Mouse (Mus musculus) heart, embryonic 16.5 days (tissue): ENCODE measurements at regions not wholly inside any gene's neighbourhood (a gene's known extent, or its start where the extent isn't known, plus 50 kb on each side); places are given as distances from the start of the nearest gene placed in this dataset.

Source experiments
- ATAC-seq: fragments of 200-750 bp; cut with Nextera tagmentation; replicated peaks from 2 replicates; pipeline ENCODE4 v1.8.0; 2017; ENCODE audit warnings: moderate number of reproducible peaks; ENCODE audit not compliant: insufficient read depth, low FRiP score; ENCODE audit errors: extremely low read depth
- H3K27ac ChIP-seq: fragments of 300-500 bp; sonication (generic); 2 replicates; pipeline ENCODE4 v1.5.1; 2014; ENCODE audit warnings: mild to moderate bottlenecking, low read length, control low read depth, moderate library complexity
- H3K27me3 ChIP-seq: fragments of 300-500 bp; sonication (generic); 2 replicates; pipeline ENCODE4 v1.6.1; 2014; ENCODE audit warnings: low read length, mixed read lengths; ENCODE audit not compliant: control insufficient read depth, insufficient read depth
- H3K36me3 ChIP-seq: fragments of 300-500 bp; sonication (generic); 2 replicates; pipeline ENCODE4 v1.6.1; 2014; ENCODE audit not compliant: control insufficient read depth, insufficient read depth
- H3K4me1 ChIP-seq: fragments of 300-500 bp; sonication (generic); 2 replicates; pipeline ENCODE4 v1.6.1; 2014; ENCODE audit warnings: low read length, mixed read lengths; ENCODE audit not compliant: control insufficient read depth, insufficient read depth
- H3K4me2 ChIP-seq: fragments of 300-500 bp; sonication (generic); 2 replicates; pipeline ENCODE4 v1.6.1; 2014; ENCODE audit warnings: low read depth, mild to moderate bottlenecking, control low read depth, low read length
- H3K4me3 ChIP-seq: fragments of 300-500 bp; sonication (generic); 2 replicates; pipeline ENCODE4 v1.5.1; 2014; ENCODE audit warnings: mild to moderate bottlenecking, control low read depth, low read length
- H3K9ac ChIP-seq: fragments of 300-500 bp; sonication (generic); 2 replicates; pipeline ENCODE4 v1.6.1; 2014; ENCODE audit warnings: low read length, control low read depth
- H3K9me3 ChIP-seq: fragments of 300-500 bp; sonication (generic); replicated peaks from 2 replicates; pipeline ENCODE4 v1.6.1; 2016; ENCODE audit warnings: low read length; ENCODE audit not compliant: control insufficient read depth
- WGBS: fragments of 180-500 bp; shearing (Covaris S2); extraction: QIAGEN DNeasy Blood & Tissue Kit; methylation state at CpG from one replicate; pipeline ENCODE4 v1.1.7; 2014; 5-methylcytosine and 5-hydroxymethylcytosine counted together

GRCm38 (mm10) chr13:80689871-80690270 lies 193.3 kb upstream of the Arrdc3 start:
- H3K4me2 ChIP-seq = no peak overlapping the region
- H3K36me3 ChIP-seq = no peaks in the 10 kb centered on the region
- no peak for ATAC-seq
- no peaks in the 10 kb centered on the region for H3K27me3 ChIP-seq
- H3K27ac ChIP-seq = no peak overlapping the region
- no peak overlapping the region for H3K9ac ChIP-seq
- H3K9me3 ChIP-seq = no peaks in the 10 kb centered on the region
- no peaks in the 10 kb centered on the region for H3K4me1 ChIP-seq
- H3K4me3 ChIP-seq = no peak overlapping the region

GRCm38 (mm10) chr13:80690654-80691386 lies 192.4 kb upstream of the Arrdc3 start:
- H3K4me3 ChIP-seq = no peak overlapping the region
- no peaks in the 10 kb centered on the region for H3K4me1 ChIP-seq
- no peak overlapping the region for H3K9ac ChIP-seq
- WGBS = 54% methylated on average over 4 of the region's 4 CpGs
- peak overlapping the region; percentile 31; the same call in 1 of the 2 replicates for H3K27ac ChIP-seq
- H3K36me3 ChIP-seq = no peaks in the 10 kb centered on the region
- no peaks in the 10 kb centered on the region for H3K27me3 ChIP-seq
- no peaks in the 10 kb centered on the region for H3K9me3 ChIP-seq
- ATAC-seq = no peak
- no peak overlapping the region for H3K4me2 ChIP-seq

- no peak overlapping the region for H3K27ac ChIP-seq
- no peak overlapping the region for H3K4me3 ChIP-seq
- WGBS = 48% methylated on average over 1 of the region's 1 CpGs
- no peak for ATAC-seq
- no peaks in the 10 kb centered on the region for H3K36me3 ChIP-seq
- H3K9ac ChIP-seq = no peak overlapping the region
- H3K9me3 ChIP-seq = no peaks in the 10 kb centered on the region
- H3K4me1 ChIP-seq = no peaks in the 10 kb centered on the region
- H3K4me2 ChIP-seq = no peak overlapping the region
- no peaks in the 10 kb centered on the region for H3K27me3 ChIP-seq
These were observed 187.5 kb upstream of the Arrdc3 start for GRCm38 (mm10) chr13:80695549-80696150.

DNA sequence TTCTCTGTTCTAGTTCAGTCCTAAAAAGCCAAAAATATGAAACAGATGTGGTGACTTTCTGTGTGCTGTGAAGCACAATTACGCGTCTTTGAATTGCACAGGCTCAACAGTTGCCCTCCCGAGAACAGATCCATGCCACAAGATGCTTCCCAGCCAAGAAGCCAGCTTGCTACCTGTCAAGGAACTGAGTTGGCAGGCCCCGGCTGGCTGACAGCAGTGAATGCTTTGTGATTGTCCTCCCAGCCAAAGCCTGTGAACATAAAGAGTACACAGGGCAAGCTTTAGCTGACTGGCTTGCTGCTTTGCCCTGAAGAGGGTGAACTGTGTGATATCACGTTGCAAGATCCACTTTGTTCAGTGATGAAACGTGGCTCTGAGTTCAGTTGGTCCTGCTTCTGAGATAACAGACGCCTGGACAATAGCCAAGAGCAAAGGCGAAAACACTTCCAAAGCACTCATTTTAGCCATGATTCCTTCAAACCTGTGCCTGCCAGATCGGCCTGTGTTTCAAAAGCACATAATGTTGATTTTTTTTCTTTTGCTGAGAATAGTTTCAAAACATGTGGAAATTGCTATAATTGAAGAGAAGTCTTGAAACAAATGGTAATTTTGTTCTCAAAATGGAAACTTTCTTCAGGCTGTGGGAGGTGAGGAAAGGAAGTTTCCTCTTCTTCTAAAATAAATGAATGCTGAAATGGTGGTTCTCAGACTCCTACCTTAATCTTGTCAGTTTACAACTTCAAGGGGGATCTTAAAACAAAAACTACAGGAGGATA lies 173.5 kb upstream of the Arrdc3 start:
- Histone ChIP-seq H3K9ac (no peak overlapping the region), H3K27ac (no peak overlapping the region), H3K4me1 (peaks cover 5% of the 10 kb centered on the region), H3K4me3 (no peak overlapping the region), H3K27me3 (no peaks in the 10 kb centered on the region), H3K9me3 (no peaks in the 10 kb centered on the region), H3K4me2 (no peak overlapping the region), H3K36me3 (no peaks in the 10 kb centered on the region)
- WGBS = 26% methylated on average over 9 of the region's 9 CpGs
- no peak; the same call in 1 of the 2 replicates for ATAC-seq

DNA sequence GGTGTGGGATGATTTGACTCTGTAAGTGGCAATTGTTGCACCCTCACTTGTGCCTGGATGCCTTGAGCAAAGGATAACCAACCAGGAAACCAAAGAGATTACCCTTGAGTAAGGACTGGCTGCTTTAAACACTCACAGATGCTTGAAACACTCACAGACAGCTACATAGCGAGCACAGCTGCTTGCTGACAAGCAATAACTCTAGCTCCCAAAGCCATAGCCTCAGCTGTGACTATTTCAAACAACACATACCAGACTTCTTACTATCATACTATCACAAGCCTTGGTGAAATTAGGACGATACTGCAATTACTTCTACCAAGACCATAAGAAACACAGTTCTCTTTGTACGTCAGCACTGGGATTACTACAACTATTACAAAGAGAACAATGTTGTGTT lies 163.9 kb upstream of the Arrdc3 start:
- no peak overlapping the region for H3K4me2 ChIP-seq
- H3K27ac ChIP-seq = no peak overlapping the region
- no peaks in the 10 kb centered on the region for H3K27me3 ChIP-seq
- no peaks in the 10 kb centered on the region for H3K36me3 ChIP-seq
- no peak overlapping the region for H3K9ac ChIP-seq
- no peak for ATAC-seq
- no peak overlapping the region for H3K4me3 ChIP-seq
- no peaks in the 10 kb centered on the region for H3K4me1 ChIP-seq
- whole genome bisulfite sequencing = 56% methylated on average over 3 of the region's 3 CpGs
- no peaks in the 10 kb centered on the region for H3K9me3 ChIP-seq

DNA sequence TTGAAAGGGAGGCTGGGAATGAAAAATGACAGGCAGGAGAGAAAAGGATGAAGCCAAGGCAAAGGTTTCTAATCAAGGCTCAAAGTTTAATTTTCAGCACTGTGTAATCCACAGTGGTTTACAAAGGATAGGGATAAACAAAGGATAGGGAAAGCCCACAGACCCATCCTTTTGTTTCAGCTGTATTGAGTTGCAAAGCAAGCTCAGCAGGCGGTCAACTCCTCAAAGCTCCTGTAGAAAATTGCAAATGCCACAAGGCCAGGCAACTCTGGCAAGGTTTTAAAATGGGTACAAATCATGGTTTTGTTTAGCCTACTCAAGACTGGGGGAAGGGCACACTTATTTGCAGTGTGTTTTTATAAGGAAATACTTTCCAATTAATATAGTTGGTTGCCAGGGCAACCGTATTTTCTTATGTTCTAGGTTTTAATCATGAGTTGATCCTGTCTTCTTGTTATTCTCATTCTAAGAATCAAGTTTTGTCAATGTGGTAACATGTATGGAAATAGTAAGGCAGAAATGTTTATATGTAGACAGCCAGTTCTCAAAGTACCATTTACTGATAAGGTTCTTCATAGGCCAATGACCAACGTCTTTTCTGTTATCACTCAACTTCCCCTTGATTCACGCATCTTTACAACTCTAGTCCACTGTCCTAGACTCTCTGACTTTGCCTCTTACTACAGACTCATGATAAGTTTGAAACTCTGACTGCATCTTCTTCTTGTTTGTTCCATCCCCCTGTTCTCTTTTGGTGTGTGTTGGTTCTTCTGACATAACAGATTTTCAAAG lies 159.8 kb upstream of the Arrdc3 start:
- no peaks in the 10 kb centered on the region for H3K36me3 ChIP-seq
- H3K27me3 ChIP-seq = no peaks in the 10 kb centered on the region
- H3K27ac ChIP-seq = no peak overlapping the region
- H3K9ac ChIP-seq = no peak overlapping the region
- H3K4me1 ChIP-seq = no peaks in the 10 kb centered on the region
- WGBS = 49% methylated on average over 4 of the region's 4 CpGs
- ATAC-seq = no peak
- H3K9me3 ChIP-seq = no peaks in the 10 kb centered on the region
- H3K4me3 ChIP-seq = no peak overlapping the region
- H3K4me2 ChIP-seq = no peak overlapping the region

DNA sequence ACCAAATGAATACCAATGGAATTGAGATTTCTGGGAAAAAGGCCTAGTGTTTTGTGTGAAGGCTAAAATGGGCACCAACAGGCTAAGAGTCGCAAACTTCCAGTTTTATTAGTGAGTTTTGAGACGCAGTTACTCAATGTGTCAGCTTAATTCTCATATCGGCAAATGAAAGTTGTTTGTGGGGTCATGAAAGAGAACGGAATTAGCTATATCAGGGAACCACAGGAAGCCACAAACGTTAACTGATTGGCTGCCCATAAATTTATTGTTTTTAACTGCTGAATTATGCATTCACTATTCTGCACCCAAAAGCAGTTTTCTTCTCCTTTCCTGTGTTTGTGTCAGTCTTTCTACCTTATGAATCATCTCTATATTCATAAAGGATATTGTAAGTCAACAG lies 154.0 kb upstream of the Arrdc3 start:
- H3K27ac ChIP-seq = no peak overlapping the region
- no peak overlapping the region for H3K4me3 ChIP-seq
- H3K27me3 ChIP-seq = no peaks in the 10 kb centered on the region
- H3K4me2 ChIP-seq = no peak overlapping the region
- H3K9ac ChIP-seq = no peak overlapping the region
- no peak for ATAC-seq
- no peaks in the 10 kb centered on the region for H3K4me1 ChIP-seq
- H3K36me3 ChIP-seq = no peaks in the 10 kb centered on the region
- no peaks in the 10 kb centered on the region for H3K9me3 ChIP-seq
- 80% methylated on average over 5 of the region's 5 CpGs for WGBS

GRCm38 (mm10) chr13:80745991-80746390 lies 137.2 kb upstream of the Arrdc3 start:
- H3K36me3 ChIP-seq = no peaks in the 10 kb centered on the region
- no peaks in the 10 kb centered on the region for H3K4me1 ChIP-seq
- no peak overlapping the region for H3K4me3 ChIP-seq
- H3K4me2 ChIP-seq = no peak overlapping the region
- no peak overlapping the region for H3K9ac ChIP-seq
- H3K27me3 ChIP-seq = no peaks in the 10 kb centered on the region
- H3K9me3 ChIP-seq = no peaks in the 10 kb centered on the region
- 76% methylated on average over 2 of the region's 2 CpGs for WGBS
- no peak for ATAC-seq
- H3K27ac ChIP-seq = no peak overlapping the region
